Mouse (Mus musculus) granulocyte monocyte progenitor cell, adult 5-6 weeks (primary cell): ENCODE data around the gene Casp7. TPM values are rescaled to one million over a fixed set of nuclear protein-coding genes. Genes with fewer than 3 reads are reported as not detected.
A peak's percentile ranks its signal among the peaks of the same experiment; 100 is the strongest.

ENCODE experiments used
- ATAC-seq: replicated peaks from 2 replicates; pipeline ENCODE4 v1.8.0; 2016; ENCODE audit warnings: mild to moderate bottlenecking, moderate TSS enrichment, inconsistent platforms; ENCODE audit not compliant: poor library complexity, severe bottlenecking
- total RNA-seq, 2 experiments: library from RNA; stranded (forward) in 1 of 2; stranded (reverse) in 1 of 2; fragments of 200-712, 200-1000 nt in 1 of 2; fragments of >200 nt in 1 of 2; fragmentation: Nextera tagmentation in 1 of 2; gene quantifications; 2 replicates each; pipeline ENCODE4 v1.2.3; 2014 to 2017

Casp7 gene
- total RNA-seq, 2 experiments from 2014 or later, result 43.4 to 72.3 TPM

DNA sequence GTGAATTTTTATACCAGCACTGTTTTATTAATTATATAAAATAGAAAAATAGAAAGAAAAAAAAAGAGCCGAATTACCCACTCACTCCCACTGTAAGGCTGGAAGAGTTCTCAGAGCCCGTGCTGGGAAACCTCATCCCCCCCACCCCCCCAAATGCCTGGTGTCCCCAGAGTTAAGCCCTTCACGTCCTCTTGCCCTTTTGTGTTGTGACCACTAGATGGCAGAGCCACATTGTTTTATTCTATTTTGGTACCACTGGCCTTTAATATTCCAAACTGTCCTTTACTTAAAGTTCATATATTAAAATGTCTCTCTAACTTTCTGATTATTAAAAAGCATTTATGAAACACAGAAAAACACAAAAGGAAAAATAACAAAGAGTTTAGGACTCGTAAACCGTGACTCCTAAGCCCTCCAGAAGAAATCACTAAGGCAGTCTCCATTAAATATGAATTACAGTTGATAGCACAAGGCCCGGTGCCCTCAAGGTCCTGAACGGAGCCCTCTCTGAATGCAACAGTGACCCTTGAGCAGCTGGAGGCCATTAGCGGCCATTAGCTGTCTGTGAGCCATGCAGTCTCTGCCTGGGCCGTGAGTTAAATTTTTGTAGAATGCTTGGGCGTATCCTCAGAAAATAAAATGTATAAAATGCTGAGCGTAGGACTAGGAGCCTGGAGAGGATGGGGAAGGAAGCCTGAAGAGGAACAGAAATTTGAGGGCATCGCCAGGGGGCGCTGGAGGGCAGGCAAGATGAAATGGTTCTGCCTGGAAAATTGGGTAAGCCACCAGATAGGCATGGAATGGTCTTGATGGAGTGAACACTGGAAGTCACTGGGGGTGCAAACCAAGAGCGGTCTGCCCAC, 25.8 kb downstream of the Casp7 start:
- ATAC-seq, result peak; percentile 84

DNA sequence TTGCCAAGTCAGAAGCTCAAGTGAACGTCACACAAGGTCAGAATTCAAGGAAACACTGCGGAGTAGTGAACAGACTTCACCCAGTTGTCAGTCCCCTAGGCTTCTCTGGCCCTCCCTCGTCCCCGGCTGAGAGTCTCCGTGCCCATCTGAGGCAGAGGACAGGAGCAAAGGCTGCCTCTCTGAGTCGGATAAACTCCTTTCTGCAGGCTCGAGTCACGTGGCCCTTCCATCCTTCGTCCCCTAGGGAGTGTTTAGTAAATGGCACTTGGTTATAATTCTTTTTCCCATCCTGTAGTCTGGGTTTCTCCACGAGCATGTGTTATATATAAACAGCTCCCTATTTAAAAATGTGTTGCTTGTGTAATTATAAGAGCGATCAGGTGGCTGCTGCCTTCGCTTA, 26.4 kb downstream of the Casp7 start:
- no peak for ATAC-seq

DNA sequence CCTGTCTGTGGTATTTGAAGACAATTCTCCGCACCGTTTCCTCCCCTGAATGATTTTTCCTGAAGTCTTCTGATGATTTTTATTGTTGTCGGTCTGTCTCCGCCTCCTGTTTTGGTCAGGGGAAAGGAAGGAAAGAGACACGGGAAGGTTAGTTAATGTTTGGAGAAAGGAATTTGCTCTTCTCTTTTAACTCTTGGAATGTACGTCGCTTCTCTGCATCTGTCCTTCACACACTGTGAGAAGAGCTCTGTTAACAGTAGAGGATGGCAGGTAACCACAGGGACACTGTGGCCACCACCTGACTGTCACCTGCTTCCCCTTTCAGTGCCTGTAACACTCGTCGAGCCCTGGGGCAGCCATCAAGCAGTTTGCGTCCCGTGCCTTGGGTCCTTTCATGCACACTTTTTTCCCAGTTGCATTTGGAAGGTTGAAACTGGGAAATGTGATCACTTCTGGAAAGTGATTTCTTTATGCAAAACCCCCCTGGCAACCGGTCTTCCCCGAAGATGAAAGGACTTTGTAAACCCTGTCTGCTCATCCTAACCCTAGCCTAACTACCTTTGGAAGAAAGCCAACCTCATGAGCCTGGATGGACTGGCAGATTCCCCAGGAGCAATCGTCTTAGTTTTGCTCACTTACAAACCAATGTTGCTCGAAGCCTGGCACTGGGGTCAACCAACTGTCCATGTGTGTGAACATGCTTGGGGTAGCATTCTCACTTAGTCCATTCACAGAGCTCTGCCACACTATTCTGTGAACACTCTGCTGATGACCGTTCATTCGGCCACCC, 27.9 kb downstream of the Casp7 start:
- no peak for ATAC-seq

DNA sequence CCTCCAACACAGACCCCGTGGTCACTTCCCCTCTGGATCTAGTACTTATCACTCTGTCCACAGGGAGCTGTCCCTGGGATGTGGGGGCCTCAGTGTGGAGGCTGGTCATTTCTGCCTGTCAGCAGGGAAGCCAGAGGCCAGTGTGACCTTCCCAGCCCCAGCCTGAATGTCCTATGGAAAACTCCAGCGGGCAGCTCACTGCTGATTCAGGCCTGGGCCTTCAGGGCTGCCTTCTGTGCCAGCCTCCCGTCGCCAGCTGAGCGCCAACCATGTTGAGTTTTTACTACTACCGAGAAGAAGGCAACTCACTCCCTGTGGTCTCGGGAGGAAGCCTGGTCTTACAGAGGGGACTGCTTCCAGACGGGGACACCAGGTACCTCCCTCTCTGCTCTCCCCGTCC, 28.6 kb downstream of the Casp7 start:
- no peak for ATAC-seq

DNA sequence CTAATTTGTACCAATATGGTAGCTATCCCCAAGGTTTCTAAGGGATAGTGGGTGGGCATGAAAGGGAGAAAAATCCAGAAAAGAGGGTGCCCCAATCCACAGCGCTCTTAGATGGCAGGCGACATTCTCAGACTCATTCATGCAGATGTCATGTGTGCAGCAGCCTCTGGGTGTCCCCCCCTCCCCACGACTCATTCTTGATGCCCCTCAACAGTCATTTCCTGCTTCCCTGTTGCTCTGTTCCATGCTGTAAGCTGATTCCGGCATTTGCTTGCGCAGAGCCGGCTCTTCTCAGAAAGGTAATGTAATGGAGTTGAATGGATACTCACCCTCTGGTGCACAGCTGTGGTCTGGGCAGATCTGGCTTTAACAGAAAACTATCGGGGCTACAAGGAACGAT, 33.4 kb downstream of the Casp7 start:
- no peak for ATAC-seq

DNA sequence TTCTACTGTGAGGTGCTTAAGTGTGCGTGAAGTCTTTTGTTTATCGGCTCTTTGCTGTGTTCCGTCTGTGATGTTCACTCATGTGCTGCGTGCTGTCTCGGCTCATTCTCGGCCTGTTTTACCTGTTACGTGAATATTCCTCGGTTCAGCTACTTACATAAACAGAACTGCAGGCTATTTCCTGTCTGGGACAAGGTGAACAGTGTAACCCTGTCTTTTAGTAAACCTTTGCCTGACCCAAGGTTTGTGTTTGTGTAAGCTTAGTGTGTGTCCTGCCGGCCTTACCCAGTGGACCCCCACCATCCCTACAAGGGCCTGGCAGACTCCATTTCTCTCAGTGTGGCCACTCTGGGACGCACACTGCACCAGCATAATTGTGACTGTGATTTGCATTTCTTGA, 35.8 kb downstream of the Casp7 start:
- no peak for ATAC-seq

DNA sequence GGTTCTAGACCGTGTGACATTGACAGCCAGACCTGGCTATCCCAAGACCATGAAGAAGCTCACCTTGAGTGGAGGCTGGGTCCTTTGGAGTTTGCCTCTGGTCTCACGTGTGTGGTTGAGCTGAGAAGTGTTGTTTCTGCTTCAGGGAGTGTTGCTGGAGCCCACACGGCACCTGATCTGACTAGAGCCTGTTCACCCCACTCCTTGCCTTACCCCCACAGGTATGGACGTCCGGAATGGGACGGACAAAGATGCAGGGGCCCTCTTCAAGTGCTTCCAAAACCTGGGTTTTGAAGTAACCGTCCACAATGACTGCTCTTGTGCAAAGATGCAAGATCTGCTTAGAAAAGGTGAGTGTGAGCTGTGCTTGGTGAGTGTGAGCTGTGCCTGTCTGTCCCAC, 36.7 kb downstream of the Casp7 start:
- ATAC-seq, result no peak

DNA sequence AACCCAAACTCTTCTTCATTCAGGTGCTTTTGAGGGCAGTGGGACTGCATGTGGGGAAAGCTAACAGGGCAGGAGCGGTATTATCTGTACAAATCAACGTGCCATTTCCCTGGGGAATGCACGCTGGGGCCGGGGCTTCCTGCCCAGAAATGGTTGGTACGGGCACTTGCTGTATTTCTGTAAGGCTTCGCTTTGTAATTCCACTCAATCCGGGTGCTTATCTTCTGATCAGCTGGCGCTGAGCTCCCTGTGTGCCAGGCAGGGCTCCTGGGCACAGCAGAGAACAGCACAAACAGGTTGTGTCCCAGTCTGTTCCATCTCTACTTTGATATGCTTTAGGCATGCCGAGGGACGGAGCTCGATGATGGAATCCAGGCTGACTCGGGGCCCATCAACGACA, 39.5 kb downstream of the Casp7 start:
- ATAC-seq, result no peak

DNA sequence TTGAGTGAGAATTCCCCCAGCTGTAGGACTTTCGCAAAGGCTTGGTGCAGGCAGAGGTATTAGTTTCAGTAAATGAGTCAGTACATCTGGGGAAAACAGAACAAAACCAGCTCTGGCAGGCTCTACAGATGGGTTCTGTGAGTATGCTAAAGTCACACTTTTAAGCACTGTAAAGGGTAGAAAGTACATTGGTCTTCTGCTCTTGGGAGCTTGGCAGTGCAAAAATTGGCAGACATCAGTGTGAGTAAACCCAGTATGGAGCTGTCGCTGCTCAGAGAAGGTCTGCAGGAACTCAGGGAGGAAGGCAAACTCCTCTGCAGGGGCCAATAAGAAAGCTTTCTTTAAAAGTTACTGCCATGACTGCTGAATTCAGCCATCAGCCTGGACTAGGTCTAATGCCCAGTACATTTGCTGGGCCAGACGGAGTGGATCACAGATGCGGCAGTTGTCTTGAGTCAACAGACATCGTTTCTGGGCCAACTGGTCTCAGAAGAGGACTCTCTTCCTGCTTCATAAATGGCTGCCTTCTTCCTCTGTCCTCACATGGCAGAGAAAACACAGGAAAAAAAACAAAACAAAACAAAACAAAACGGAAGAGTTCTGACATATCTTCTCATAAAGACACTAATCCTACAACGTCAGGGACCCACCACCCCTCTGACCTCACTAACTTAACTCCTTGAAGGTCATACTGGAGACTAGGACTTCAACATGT, 41.6 kb downstream of the Casp7 start:
- no peak for ATAC-seq

DNA sequence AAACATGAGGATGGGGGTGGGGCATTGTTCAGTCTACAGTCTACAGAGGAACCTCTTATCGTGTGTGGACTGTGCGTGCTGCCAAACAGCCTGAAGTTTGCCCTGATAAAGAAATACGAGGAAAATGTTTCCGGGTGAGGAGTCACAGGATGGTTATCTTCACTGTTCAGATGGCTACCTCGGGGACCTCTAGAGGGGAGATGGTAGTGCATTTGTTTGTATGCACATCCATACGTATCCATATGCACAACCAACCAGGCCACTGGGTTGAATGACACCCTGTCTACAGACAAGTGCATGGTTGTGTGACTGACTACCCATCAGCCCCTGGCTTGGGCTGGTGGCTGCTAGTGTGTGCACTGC, 42.1 kb downstream of the Casp7 start:
- ATAC-seq, result no peak

DNA sequence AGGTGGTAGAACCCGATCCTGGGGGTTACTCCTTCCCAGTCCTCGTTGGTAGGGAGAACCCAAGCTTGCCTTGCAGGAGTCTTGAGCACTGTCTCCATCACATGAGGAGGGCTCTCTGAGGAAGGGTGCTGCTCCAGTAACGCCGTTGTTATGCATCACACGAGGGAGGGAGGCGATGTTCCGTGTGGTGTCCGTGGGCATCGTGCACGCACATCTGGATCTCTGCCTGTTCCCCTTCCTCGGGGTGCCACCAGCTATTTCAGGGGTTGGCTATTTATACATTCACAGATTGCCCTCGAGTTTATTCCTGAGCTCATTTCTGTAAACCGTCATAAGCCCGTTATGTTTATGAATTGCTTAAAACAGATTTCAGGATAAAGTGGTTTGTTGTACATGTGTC, 46.5 kb downstream of the Casp7 start:
- no peak for ATAC-seq

DNA sequence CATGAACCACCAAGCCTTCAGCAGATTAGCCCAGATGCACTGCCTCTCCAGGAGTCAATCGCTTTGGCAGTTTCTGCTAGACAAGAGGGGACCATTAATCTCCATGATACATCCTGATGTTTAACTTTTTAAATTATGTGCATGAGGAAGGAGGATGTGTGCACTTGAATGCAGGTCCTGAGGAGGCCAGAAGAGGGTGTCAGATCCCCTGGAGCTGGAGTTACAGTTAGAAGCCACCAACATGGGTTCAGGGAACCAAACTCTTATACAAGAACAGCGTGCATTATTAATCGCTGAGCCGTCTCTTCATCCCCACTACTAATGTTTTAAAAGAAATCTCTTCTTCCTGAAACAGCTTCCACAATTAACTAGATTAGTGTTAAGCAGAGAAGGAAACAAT, 51.9 kb downstream of the Casp7 start:
- ATAC-seq, result no peak

DNA sequence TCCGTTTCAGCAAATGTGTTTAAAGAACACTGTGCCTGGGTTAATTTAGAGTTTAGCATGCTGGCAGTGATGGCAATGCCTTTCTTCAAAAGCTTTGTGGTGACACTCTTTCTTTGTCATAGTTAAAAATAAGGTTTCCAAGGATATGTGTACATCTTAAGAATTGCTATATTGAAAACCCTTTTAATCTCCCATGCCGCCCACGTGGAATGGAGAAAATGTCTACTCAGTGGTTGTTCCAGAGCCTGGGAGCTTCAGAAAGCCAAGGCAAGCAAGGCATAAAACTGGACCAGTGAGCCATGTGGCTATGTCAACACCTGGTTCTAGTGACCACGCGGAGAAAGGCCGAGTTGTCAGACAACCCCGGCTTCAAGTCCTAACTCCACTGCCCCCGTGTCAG, 52.6 kb downstream of the Casp7 start:
- ATAC-seq, result no peak

DNA sequence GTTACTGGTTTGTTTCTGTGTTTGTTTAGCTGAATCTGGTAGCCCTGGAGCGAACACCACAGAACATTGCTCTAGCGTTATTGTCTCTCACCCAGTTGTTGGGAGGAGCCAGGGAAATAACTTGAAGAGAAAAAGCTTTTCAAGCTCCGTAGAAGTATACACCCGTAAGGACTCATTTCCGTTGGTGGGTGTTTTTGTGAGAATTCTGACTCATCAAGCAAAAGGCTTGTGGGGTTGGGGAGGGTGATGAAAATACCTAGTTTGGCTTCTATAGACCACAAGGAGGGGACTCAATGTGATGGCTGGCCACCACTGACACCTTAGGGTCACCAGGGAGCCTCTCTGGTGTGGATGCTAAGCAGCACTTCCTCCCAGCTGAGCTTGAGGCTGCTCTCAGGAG, 54.0 kb downstream of the Casp7 start:
- ATAC-seq, result no peak

DNA sequence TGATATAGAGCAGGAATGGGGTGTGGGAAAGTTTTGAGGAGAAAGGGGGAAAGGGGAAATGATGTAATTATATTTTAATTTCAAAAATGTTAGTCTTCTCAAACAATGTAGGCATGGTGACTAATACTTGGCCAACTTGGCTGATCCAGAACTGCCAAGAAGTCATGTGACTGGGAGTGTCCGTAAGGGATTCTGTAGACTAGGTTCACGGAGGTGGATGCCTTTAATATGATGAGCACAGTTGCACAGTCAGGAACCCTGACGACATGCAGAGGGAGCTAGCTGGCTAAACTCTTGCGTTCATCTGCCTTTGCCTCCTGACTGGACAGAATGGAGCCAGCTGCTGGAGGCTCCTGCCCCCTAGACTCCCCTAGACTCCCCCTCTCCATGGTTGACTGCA, 54.9 kb downstream of the Casp7 start:
- ATAC-seq, result no peak

DNA sequence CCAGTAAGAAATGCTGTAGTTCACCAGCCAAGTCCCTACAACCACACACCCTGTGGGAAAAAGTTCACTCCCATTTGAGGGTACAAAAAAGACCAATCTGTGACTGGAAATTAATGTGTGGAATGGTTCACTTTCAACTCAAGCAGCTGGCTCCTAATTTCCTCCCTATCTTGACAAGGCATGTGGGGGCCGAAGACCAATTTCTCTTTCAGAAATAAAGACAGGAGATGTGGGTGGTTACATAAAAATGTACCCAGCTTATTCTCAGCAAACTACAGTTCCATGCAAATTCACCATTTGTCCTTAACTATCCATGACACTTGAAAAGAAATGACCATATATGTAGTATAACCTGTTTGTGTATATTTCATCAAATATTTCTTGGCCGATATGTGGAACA, 55.5 kb downstream of the Casp7 start:
- ATAC-seq, result no peak

DNA sequence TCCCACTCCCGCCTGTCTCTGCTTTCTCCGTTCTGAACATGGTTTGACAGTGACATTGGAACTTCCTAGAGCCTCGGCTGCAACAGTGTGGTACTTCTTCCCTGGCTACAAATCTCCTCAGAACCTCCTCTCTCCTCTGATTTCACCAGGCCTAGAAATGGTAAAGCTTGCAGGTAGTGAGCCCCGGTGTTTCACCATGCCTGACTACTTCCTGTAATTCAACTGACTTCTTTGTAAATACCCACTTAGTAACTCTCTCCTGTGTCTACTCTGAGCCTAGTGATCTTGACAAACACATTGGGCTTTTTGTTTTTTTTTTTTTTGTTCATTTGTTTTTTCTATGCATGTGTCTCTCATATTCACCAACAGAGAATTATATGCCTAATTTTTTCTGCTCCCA, 57.9 kb downstream of the Casp7 start:
- ATAC-seq, result no peak

DNA sequence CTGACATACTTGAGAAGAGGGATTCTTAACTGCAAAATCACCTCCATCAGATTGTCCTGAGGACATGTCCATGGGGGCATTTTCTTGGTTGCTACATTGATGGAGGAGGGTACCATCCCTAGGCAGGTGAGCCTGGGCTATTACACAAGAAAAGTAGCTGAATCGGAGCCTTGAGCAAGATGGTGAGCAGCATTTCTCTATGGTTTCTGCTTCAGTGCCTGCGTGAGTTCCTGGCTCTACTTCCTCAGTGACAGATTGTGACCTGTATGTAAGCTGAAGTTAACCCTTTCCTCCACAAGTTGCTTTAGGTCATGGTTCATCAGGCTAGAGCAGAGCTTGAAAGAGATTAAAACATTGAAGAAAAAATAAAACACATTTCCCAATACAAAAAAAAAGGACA, 58.4 kb downstream of the Casp7 start:
- peak; percentile 27; the same call in 1 of the 2 replicates for ATAC-seq

DNA sequence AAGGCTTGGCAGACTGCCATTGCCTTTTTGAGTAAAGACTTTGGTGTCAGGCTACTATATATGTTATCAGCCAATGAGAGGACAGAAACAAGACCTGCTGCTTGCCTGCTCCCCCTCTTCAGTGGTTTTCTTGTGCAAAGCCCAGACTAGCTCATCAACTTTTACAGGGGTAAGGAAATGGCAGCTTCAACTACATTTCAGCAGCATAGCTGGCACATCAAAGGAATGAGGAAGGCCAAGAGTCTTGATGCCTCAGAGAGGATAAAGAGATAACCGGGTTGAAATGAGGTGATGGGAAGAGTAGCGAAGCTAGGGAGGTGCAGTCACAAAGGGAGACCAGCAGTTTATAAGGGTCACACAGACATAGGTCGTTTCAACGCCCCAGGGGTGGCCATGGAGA, 60.6 kb downstream of the Casp7 start:
- no peak for ATAC-seq

DNA sequence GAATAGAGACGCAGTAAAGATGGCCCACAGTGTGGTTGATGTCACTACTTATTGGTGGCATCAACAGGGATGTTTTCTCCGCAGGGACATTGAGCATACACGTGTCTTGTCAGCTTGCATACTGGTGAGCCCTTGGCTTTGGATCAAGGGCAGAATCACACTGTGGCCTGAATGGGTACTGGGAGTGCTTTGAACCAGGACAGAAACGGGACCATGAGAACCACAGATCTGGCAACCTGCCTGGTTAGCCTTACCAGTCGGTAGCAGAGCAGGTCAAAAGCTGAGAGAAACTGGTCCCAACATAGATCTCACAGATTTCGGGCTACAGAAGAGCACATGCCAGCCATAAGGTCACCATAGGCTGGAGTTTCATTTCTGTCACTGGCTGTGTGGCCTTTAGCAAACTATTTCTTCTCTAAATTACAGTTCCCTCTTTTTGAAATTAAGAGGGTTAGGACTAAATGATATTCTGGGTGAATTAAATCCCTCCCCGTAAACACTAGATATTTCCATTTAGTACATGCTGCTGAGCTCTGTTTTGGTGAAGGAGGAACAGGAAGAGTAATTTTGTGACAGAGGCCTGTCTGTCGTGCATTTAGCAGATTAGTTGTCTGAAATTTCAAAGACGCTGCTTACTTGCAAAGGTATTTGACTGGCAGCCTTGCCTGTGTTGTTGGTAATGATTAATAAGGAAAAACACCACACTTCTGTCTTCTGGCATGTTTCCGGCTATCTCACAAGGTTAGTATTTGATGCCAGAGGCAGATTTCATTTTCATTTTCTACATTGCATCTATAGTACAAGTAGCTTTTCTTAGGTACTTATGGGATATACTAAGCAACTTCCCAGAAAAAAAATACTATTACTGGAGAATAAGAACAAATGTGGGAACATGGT, 62.5 kb downstream of the Casp7 start:
- ATAC-seq, result no peak
